Mouse (Mus musculus): Measurements from ENCODE around the gene Hist1h3c.

- no peak for TF ChIP-seq POLR2A (IDR thresholded peaks at IDR 0.05; ENCODE audit: low read depth, low read length)
- no peak for TF ChIP-seq CTCF (IDR thresholded peaks at IDR 0.05; ENCODE audit: borderline replicate concordance, insufficient read depth, low read length)
Observed at GRCm38 (mm10) chr13:23708041-23708440, 37.4 kb downstream of the Hist1h3c start.
